Mouse (Mus musculus) forebrain, embryonic 13.5 days (tissue): ENCODE data around the gene Spata13. TPM values are rescaled to one million over a fixed set of nuclear protein-coding genes. Genes with fewer than 3 reads are reported as not detected.

ENCODE experiments used
- ATAC-seq: fragments of 200-750 bp; cut with Nextera tagmentation; 2 replicates; pipeline ENCODE4 v1.8.0; 2017
- H3K27ac ChIP-seq: fragments of 300-500 bp; sonication (generic); 2 replicates; pipeline ENCODE4 v1.5.1; 2015; ENCODE audit warnings: inconsistent platforms, mild to moderate bottlenecking, moderate library complexity
- H3K27me3 ChIP-seq: fragments of 300-500 bp; sonication (generic); 2 replicates; pipeline ENCODE4 v1.6.1; 2015; ENCODE audit warnings: mild to moderate bottlenecking, inconsistent platforms
- H3K36me3 ChIP-seq: fragments of 300-500 bp; sonication (generic); 2 replicates; pipeline ENCODE4 v1.6.1; 2015; ENCODE audit warnings: mild to moderate bottlenecking, inconsistent platforms; ENCODE audit not compliant: poor library complexity, severe bottlenecking
- H3K4me1 ChIP-seq: fragments of 300-500 bp; sonication (generic); 2 replicates; pipeline ENCODE4 v1.6.1; 2015; ENCODE audit warnings: inconsistent platforms
- H3K4me2 ChIP-seq: fragments of 300-500 bp; sonication (generic); 2 replicates; pipeline ENCODE4 v1.6.1; 2015; ENCODE audit warnings: inconsistent platforms, mild to moderate bottlenecking, moderate library complexity
- H3K4me3 ChIP-seq: fragments of 300-500 bp; sonication (generic); 2 replicates; pipeline ENCODE4 v1.5.1; 2015; ENCODE audit warnings: mild to moderate bottlenecking, inconsistent platforms
- H3K9ac ChIP-seq: fragments of 300-500 bp; sonication (generic); 2 replicates; pipeline ENCODE4 v1.6.1; 2015; ENCODE audit warnings: mild to moderate bottlenecking, inconsistent platforms
- H3K9me3 ChIP-seq: fragments of 300-500 bp; sonication (generic); replicated peaks from 2 replicates; pipeline ENCODE4 v1.6.1; 2016; ENCODE audit warnings: inconsistent platforms
- WGBS: fragments of 180-500 bp; shearing (Covaris S2); methylation state at CpG from one replicate; pipeline ENCODE4 v1.1.7; 2015; 5-methylcytosine and 5-hydroxymethylcytosine counted together
- polyA plus RNA-seq: library from polyadenylated mRNA; unstranded; fragments of >200 nt; fragmentation: Nextera tagmentation; extraction: Ambion mirVana; gene quantifications from 2 replicates; pipeline ENCODE4 v1.2.1, GENCODE M21; 2015

The Spata13 gene
- polyA plus RNA-seq, 1 experiment from 2014 or later = 83.0 TPM

DNA sequence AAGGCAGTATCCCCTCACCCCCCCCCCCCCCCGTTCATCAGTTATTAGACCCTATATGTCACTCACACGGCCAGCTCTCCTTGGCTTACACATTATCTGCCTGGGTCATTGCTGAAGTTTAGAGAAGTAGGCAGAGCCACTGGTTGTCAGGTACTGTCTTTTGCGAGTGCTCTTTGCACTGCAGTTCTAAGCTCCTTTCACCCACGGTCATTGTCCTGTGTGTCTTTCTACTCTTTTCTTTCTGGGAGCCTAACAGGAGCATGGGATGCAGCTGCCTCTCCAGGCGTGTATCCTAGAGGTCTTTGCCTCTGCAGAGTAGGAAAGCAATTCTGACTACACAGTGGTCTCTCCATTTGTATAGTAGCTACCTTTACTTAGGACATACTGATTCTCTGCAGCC is 27.5 kb downstream of the Spata13 start:
- H3K27me3 ChIP-seq = no peaks in the 10 kb centered on the region
- no peaks in the 10 kb centered on the region for H3K9me3 ChIP-seq
- WGBS = 90% methylated on average over 5 of the region's 5 CpGs
- no peak overlapping the region for H3K27ac ChIP-seq
- H3K36me3 ChIP-seq = peaks cover 29% of the 10 kb centered on the region
- H3K4me2 ChIP-seq = no peak overlapping the region
- ATAC-seq = no peak
- H3K4me1 ChIP-seq = peaks cover 35% of the 10 kb centered on the region
- H3K4me3 ChIP-seq = no peak overlapping the region
- no peak overlapping the region for H3K9ac ChIP-seq

DNA sequence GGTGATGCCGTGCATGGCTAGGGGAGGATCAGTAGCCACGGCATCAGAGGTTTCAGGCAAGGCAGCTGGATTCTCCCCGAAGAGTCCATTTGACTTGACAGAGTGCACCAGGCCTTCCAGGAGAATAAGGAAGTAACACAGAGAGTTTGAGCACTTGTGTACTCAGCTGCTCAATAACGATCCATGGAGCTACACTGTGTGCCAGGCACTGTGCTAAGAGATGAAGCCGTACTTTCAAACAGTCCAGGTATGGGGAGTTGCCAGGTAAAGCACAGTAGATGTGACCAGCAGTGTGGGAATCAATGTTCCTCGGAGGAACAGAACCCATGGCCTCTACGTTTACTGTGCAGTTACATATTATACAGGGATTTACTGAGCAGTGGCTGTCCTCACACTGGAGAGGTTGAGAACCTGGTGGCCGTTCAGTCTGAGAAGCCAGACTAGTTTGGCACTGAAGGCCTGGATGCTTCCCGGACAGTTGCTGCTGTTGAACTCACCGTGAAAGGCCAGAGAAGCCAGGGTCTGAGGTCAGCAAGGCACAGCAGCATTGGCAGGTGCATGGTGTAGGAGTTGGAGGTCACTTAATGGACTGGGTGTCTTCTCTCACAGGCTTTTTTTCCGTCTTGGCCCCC is 29.6 kb downstream of the Spata13 start:
- Histone ChIP-seq H3K9ac (no peak overlapping the region), H3K4me3 (no peak overlapping the region), H3K4me2 (no peak overlapping the region), H3K4me1 (peaks cover 28% of the 10 kb centered on the region), H3K9me3 (no peaks in the 10 kb centered on the region), H3K27me3 (no peaks in the 10 kb centered on the region), H3K27ac (no peak overlapping the region), H3K36me3 (peaks cover 35% of the 10 kb centered on the region)
- 83% methylated on average over 11 of the region's 11 CpGs for WGBS
- ATAC-seq = no peak

DNA sequence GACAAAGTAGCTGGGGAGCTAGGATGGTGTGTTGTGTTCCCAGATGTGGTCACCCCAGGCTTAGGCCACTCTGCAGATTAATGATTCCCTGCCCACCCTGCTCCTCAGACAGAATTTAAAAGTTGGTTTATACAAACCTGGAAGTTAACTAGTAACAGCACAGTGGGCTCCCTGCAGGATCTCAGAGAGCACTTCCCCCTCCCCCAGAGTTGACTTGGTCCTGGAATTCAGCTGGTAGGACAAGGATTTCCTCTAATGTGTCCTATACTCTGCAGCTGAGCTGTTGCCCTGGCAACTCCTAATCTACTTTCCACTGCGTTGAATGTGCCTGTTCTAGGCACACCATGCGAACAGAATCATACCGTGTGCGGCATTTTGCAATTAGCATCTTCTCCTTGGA is 30.8 kb downstream of the Spata13 start:
- H3K4me3 ChIP-seq = no peak overlapping the region
- no peaks in the 10 kb centered on the region for H3K27me3 ChIP-seq
- peak; percentile 71; the same call in 1 of the 2 replicates for ATAC-seq
- H3K9me3 ChIP-seq = no peaks in the 10 kb centered on the region
- WGBS = 11% methylated on average over 4 of the region's 4 CpGs
- no peak overlapping the region for H3K9ac ChIP-seq
- peaks cover 28% of the 10 kb centered on the region; the same call in 1 of the 2 replicates for H3K36me3 ChIP-seq
- no peak overlapping the region for H3K4me2 ChIP-seq
- peaks cover 31% of the 10 kb centered on the region for H3K4me1 ChIP-seq
- peak overlapping the region; percentile 45; the same call in 1 of the 2 replicates for H3K27ac ChIP-seq

DNA sequence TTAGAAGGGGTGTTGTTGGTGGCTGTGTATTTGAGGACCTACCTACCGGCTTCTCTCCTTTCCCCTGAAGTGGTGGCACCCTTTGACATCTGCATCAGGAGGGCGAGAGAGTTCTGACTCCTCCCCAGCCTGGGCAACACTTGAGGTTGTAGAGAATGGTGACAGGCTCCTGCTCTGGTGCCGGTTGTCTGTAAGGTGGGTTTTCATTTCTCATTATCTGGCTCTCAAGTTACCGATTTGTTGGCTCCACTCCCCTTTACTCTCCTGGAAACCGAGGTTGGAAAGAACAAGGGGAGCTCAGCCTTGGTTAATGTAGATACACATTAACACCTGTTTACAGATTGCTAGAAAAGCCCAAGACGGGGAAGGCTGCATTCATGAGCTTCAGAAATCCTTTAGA is 31.5 kb downstream of the Spata13 start:
- WGBS = 68% methylated on average over 6 of the region's 6 CpGs
- H3K36me3 ChIP-seq = peaks cover 23% of the 10 kb centered on the region; the same call in 1 of the 2 replicates
- H3K4me2 ChIP-seq = no peak overlapping the region

GRCm38 (mm10) chr14:60666252-60666651 is 32.5 kb downstream of the Spata13 start:
- ATAC-seq = no peak
- no peaks in the 10 kb centered on the region for H3K9me3 ChIP-seq
- WGBS = 92% methylated on average over 7 of the region's 7 CpGs

More for the DNA sequence above, 31.5 kb downstream of the Spata13 start:
- Histone ChIP-seq H3K27me3 (no peaks in the 10 kb centered on the region), H3K27ac (peak overlapping the region; percentile 14; the same call in 1 of the 2 replicates), H3K4me1 (peaks cover 36% of the 10 kb centered on the region), H3K9me3 (no peaks in the 10 kb centered on the region), H3K4me3 (no peak overlapping the region), H3K9ac (no peak overlapping the region)
- no peak for ATAC-seq

DNA sequence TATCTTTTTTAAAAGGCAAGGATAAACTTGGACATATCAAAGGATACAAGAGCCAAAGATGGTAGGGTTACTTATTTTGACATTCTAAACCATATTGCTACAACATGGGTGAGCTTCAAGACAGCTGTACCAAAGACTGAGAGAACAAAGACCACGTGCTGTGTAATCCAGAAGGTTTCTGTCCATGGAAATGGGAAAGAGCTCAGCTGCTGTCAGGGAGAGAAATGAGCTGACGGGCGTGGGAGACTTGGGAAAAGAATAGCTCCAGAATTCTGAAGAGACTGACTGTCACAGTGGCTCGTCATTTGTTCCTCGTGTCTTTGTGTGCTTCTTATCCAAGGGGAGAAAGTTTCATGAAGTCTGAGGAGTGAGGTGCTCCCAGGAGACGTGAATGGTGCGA is 36.4 kb downstream of the Spata13 start:
- Histone ChIP-seq H3K9ac (no peak overlapping the region), H3K27me3 (no peaks in the 10 kb centered on the region), H3K9me3 (no peaks in the 10 kb centered on the region), H3K4me3 (no peak overlapping the region), H3K36me3 (0 out of 2 replicates have a peak, but pooled peaks cover 7% of the 10 kb centered on the region), H3K27ac (peak overlapping the region; percentile 45), H3K4me1 (peaks cover 46% of the 10 kb centered on the region), H3K4me2 (no peak overlapping the region)
- no peak for ATAC-seq
- 35% methylated on average over 7 of the region's 7 CpGs for WGBS

More at GRCm38 (mm10) chr14:60666252-60666651, 32.5 kb downstream of the Spata13 start:
- no peak overlapping the region for H3K4me2 ChIP-seq
- no peak overlapping the region for H3K27ac ChIP-seq
- no peak overlapping the region for H3K4me3 ChIP-seq
- no peak overlapping the region for H3K9ac ChIP-seq
- H3K36me3 ChIP-seq = peaks cover 13% of the 10 kb centered on the region; the same call in 1 of the 2 replicates
- no peaks in the 10 kb centered on the region for H3K27me3 ChIP-seq
- peaks cover 46% of the 10 kb centered on the region for H3K4me1 ChIP-seq

DNA sequence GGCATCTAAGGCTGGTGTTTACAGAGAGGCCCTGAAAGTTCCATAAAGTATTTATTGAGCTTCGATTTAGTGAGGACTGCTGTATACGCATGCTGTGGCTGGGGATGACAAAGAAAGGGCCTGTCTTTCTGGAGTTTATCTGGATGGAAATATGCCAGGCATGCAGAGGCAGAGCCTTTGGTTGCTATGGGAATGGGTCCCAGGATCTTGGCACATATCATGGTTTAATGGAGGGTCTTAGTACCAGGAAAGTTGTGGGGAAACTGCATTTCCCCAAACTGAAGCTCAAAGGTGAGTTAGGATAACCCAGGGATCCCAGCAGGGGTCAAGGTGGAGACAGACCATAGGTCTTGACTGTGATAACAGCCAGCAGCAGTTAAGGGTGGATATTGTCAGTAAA is 37.7 kb downstream of the Spata13 start:
- Histone ChIP-seq H3K27me3 (no peaks in the 10 kb centered on the region), H3K4me1 (peaks cover 46% of the 10 kb centered on the region), H3K9me3 (no peaks in the 10 kb centered on the region), H3K27ac (peak overlapping the region; percentile 11; the same call in 1 of the 2 replicates), H3K9ac (no peak overlapping the region), H3K4me2 (no peak overlapping the region), H3K4me3 (no peak overlapping the region), H3K36me3 (0 out of 2 replicates have a peak, but pooled peaks cover 7% of the 10 kb centered on the region)
- WGBS = 52% methylated on average over 2 of the region's 2 CpGs
- peak; percentile 53; the same call in 1 of the 2 replicates for ATAC-seq

GRCm38 (mm10) chr14:60675697-60676096 is 41.9 kb downstream of the Spata13 start:
- Histone ChIP-seq H3K27ac (no peak overlapping the region), H3K9me3 (no peaks in the 10 kb centered on the region), H3K36me3 (0 out of 2 replicates have a peak, but pooled peaks cover 3% of the 10 kb centered on the region), H3K4me2 (no peak overlapping the region), H3K4me1 (peaks cover 34% of the 10 kb centered on the region), H3K9ac (no peak overlapping the region), H3K27me3 (no peaks in the 10 kb centered on the region), H3K4me3 (no peak overlapping the region)
- no peak for ATAC-seq
- 89% methylated on average over 4 of the region's 4 CpGs for WGBS

GRCm38 (mm10) chr14:60676625-60677314 is 43.0 kb downstream of the Spata13 start:
- no peak overlapping the region for H3K27ac ChIP-seq
- WGBS = 88% methylated on average over 2 of the region's 2 CpGs
- no peak for ATAC-seq
- H3K4me2 ChIP-seq = no peak overlapping the region
- H3K4me3 ChIP-seq = no peak overlapping the region
- peaks cover 29% of the 10 kb centered on the region for H3K4me1 ChIP-seq
- no peaks in the 10 kb centered on the region for H3K9me3 ChIP-seq
- no peaks in the 10 kb centered on the region for H3K27me3 ChIP-seq
- H3K36me3 ChIP-seq = 0 out of 2 replicates have a peak, but pooled peaks cover 3% of the 10 kb centered on the region
- H3K9ac ChIP-seq = no peak overlapping the region

DNA sequence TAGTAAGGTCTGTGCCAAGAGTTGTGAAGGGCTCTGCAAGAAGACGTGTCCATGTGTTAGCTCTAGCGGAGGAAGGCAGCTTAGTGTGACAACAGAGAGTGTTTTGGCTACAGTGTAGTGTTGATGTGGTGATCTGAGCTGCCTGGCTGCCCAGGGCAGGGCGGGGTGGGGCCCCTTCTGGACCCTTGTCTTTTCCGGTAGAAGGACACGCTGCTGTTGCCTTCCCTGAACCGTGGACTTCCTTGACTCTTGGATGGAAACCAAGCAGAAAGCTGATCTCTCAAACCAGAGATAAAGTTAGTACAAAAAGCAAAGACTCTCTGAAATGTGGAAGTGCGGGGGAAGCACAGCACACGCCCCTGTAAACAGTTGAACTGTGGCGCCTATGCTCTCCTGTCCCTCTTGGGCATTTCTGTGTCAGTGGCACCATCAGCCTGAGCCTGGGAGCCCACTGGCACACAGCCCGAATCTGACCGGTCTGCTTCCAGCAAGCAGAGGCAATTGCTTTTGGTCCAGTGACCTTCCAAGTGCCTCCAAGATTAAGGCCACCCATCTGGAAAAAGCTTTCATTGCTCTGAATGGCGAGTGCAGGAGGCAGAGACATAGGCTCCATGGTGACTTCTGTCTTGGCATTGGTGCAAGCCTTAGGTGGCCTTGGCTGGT is 48.7 kb downstream of the Spata13 start:
- Histone ChIP-seq H3K27me3 (no peaks in the 10 kb centered on the region), H3K4me3 (no peak overlapping the region), H3K9me3 (no peaks in the 10 kb centered on the region), H3K36me3 (no peaks in the 10 kb centered on the region), H3K4me2 (no peak overlapping the region), H3K4me1 (peaks cover 53% of the 10 kb centered on the region), H3K9ac (no peak overlapping the region), H3K27ac (peak overlapping the region; percentile 25; the same call in 1 of the 2 replicates)
- ATAC-seq = no peak
- WGBS = 49% methylated on average over 12 of the region's 12 CpGs

DNA sequence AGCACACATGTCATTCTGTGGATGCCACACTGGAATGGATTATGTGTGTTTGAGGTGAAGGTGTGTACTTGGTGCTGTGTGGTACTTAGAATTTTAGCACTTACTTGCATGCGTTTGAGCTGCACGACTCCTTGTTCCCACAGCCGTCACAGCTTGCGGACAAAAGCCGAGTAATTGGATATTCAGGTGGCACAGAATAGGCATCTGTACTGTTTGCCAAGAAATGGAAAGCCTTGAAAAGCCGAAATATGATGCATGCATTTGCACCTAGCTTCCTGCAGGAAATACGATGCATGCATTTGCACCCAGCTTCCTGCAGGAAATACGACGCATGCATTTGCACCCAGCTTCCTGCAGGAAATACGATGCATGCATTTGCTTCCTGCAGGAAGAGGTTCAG is 50.2 kb downstream of the Spata13 start:
- no peak; the same call in 1 of the 2 replicates for ATAC-seq
- peak overlapping the region; percentile 53 for H3K27ac ChIP-seq
- WGBS = 48% methylated on average over 10 of the region's 10 CpGs

DNA sequence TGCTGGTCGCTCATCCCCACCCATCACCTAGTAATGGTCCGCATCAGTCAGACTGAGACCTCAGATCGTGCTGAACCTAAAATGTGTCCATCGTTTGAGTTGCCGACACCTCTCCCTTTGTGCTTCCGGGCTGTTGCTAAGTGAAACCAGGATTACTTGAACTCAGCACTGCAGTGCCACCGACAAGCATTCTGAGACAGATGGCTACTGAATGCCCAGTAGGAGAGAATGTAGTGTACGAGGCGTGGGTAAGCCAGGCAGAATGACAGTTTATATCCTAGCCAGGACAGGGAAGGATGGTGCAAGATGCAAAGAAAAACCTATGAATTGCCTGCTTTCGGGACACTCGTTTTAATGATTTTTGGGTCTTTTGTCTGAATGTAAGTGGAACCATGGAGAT is 52.9 kb downstream of the Spata13 start:
- Histone ChIP-seq H3K9ac (0 out of 2 replicates have a peak overlapping the region, but pooled peaks have one; percentile 18), H3K27me3 (no peaks in the 10 kb centered on the region), H3K4me2 (0 out of 2 replicates have a peak overlapping the region, but pooled peaks have one; percentile 19), H3K4me1 (peaks cover 86% of the 10 kb centered on the region), H3K9me3 (no peaks in the 10 kb centered on the region), H3K4me3 (no peak overlapping the region), H3K36me3 (peaks cover 8% of the 10 kb centered on the region), H3K27ac (peak overlapping the region; percentile 53)
- 57% methylated on average over 11 of the region's 11 CpGs for WGBS
- no peak for ATAC-seq

More for the DNA sequence above, 50.2 kb downstream of the Spata13 start:
- no peaks in the 10 kb centered on the region for H3K36me3 ChIP-seq
- H3K9me3 ChIP-seq = no peaks in the 10 kb centered on the region
- no peaks in the 10 kb centered on the region for H3K27me3 ChIP-seq
- H3K4me2 ChIP-seq = peak overlapping the region; percentile 20; the same call in 1 of the 2 replicates
- H3K4me3 ChIP-seq = no peak overlapping the region
- H3K9ac ChIP-seq = no peak overlapping the region
- peaks cover 64% of the 10 kb centered on the region for H3K4me1 ChIP-seq
